Mouse (Mus musculus) stomach, embryonic 15.5 days (tissue): ENCODE measurements around the gene Olfr881. TPM values are rescaled to one million over a fixed set of nuclear protein-coding genes. Genes with fewer than 3 reads are reported as not detected.

Experiments used
- ATAC-seq: fragments of 200-750 bp; cut with Nextera tagmentation; 2 replicates; pipeline ENCODE4 v1.8.0; 2017; ENCODE audit warnings: low read depth, moderate number of reproducible peaks, moderate TSS enrichment; ENCODE audit not compliant: insufficient read depth, low FRiP score
- H3K27ac ChIP-seq: fragments of 300-500 bp; sonication (generic); 2 replicates; pipeline ENCODE4 v1.5.1; 2015; ENCODE audit warnings: mild to moderate bottlenecking, inconsistent platforms
- H3K27me3 ChIP-seq: fragments of 300-500 bp; sonication (generic); replicated peaks from 2 replicates; pipeline ENCODE4 v1.6.1; 2015; ENCODE audit warnings: inconsistent platforms
- H3K36me3 ChIP-seq: fragments of 300-500 bp; sonication (generic); 2 replicates; pipeline ENCODE4 v1.6.1; 2015; ENCODE audit warnings: inconsistent platforms
- H3K4me1 ChIP-seq: fragments of 300-500 bp; sonication (generic); 2 replicates; pipeline ENCODE4 v1.6.1; 2015; ENCODE audit warnings: inconsistent platforms
- H3K4me2 ChIP-seq: fragments of 300-500 bp; sonication (generic); 2 replicates; pipeline ENCODE4 v1.6.1; 2015; ENCODE audit warnings: mild to moderate bottlenecking, inconsistent platforms
- H3K4me3 ChIP-seq: fragments of 300-500 bp; sonication (generic); replicated peaks from 2 replicates; pipeline ENCODE4 v1.5.1; 2015; ENCODE audit warnings: inconsistent platforms
- H3K9ac ChIP-seq: fragments of 300-500 bp; sonication (generic); 2 replicates; pipeline ENCODE4 v1.6.1; 2015; ENCODE audit warnings: inconsistent platforms
- H3K9me3 ChIP-seq: fragments of 300-500 bp; sonication (generic); 2 replicates; pipeline ENCODE4 v1.6.1; 2016; ENCODE audit warnings: inconsistent platforms
- WGBS: fragments of 180-500 bp; shearing (Covaris S2); methylation state at CpG from one replicate; pipeline ENCODE4 v1.1.7; 2015; 5-methylcytosine and 5-hydroxymethylcytosine counted together
- polyA plus RNA-seq: library from polyadenylated mRNA; unstranded; fragments of >200 nt; fragmentation: Nextera tagmentation; extraction: Ambion mirVana; gene quantifications from 2 replicates; pipeline ENCODE4 v1.2.1, GENCODE M21; 2015

Olfr881 gene
- polyA plus RNA-seq, result not detected in 2 replicates

DNA sequence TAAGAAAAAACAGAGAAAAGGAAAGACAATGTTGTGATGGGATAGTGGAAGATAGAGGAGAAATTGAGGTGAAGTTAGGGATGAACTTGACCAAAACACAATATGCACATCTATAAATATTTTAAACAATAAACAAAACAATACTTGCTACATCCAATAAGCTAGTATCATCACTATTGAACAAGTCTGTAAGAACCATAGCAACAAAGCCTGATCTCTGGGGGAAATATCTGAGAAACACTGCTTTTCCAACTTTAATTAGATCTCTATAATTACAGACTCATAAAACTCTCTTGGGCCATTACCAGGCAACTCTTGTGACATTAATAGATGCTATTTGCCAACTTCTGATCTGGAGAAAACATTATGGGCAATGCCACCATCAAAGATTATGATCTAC, at the start of gene Olfr881:
Gene Olfr881, plus strand, starts transcription at position 301 of the 400 bp plus-strand sequence.
- no peaks in the 10 kb centered on the region for H3K9me3 ChIP-seq
- no peaks in the 10 kb centered on the region for H3K27me3 ChIP-seq
- H3K27ac ChIP-seq, result no peak within 1 kb of the TSS
- no peaks in the 10 kb centered on the region for H3K4me1 ChIP-seq
- H3K36me3 ChIP-seq, result no peaks in the 10 kb centered on the region
- ATAC-seq, result no peak
- H3K4me2 ChIP-seq, result no peak within 1 kb of the TSS
- H3K9ac ChIP-seq, result no peak within 1 kb of the TSS
- no peak within 1 kb of the TSS for H3K4me3 ChIP-seq

DNA sequence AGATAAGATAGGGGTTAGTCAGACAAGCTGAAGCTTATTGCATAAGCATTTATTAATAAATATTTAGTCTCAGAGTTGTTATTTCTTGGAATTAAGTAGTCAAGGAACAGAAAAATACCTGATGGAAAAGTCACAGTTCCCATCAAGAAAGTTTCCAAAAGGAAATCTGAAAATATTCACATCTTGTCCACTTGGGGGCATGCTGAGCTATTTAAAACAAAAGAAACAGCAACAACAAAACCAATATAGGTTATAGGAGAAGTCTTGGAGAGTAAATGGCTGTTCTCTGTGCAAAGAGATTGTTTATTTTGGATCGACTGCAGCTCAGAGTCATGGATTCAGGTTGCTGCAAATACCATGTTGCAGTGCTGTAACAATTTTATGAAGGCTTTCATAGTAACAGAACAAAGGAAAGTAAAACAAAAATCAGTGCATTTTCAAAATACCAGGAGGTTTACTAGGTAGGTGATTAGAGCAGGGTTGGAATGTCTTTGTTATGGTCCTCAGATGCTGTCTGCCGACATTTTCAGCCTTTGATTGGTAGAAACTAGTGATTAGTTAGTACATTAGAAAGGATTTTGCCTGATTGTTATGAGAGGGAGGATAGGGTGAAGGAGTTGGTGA, 7.1 kb downstream of the Olfr881 start:
- Histone ChIP-seq H3K4me1 (no peaks in the 10 kb centered on the region), H3K9ac (no peak overlapping the region), H3K36me3 (no peaks in the 10 kb centered on the region), H3K4me2 (no peak overlapping the region), H3K27ac (no peak overlapping the region), H3K27me3 (no peaks in the 10 kb centered on the region), H3K4me3 (no peak overlapping the region), H3K9me3 (no peaks in the 10 kb centered on the region)
- 29% methylated on average over 2 of the region's 2 CpGs for WGBS
- ATAC-seq, result no peak

DNA sequence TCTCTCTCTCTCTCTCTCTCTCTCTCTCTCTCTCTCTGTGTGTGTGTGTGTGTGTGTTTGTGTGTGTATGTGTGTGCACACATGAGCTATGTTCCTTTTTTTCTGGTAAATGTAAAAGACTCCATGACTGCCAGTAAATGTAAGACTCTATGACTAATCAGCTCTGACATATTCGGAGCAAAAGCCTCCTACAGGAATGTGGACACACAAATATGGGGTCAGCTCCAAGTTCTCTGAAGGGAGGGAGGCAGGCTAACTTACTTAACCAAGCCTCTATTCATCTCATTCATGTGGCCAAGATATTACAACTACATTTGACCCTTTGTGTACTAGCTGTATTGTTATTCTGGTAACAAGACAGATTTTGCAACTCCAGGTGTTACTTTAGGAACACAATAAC, 8.4 kb downstream of the Olfr881 start:
- Histone ChIP-seq H3K4me3 (no peak overlapping the region), H3K36me3 (no peaks in the 10 kb centered on the region), H3K27ac (no peak overlapping the region), H3K27me3 (no peaks in the 10 kb centered on the region), H3K9ac (no peak overlapping the region), H3K4me1 (no peaks in the 10 kb centered on the region), H3K9me3 (no peaks in the 10 kb centered on the region), H3K4me2 (no peak overlapping the region)
- ATAC-seq, result no peak
- 22% methylated on average over 1 of the region's 1 CpGs for WGBS

DNA sequence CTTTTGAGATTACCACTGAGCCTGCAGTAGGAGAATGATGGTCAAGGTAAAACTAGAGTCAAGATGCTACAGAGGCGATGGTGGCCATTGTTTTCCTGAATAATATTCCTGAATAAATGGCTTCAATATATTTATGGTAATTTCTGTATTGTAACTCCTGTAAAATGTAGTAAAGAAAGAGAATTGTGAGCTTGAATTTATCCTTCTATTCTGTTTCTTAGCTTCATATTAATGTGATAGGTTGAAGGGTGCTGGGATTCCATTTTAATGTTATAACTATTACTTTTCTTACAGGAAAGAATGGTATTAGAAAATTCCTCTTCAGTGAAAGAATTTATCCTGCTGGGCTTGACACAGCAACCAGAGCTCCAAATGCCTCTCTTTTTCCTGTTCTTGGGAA, 33.9 kb downstream of the Olfr881 start, which contains the start of gene Olfr883:
Gene Olfr883, plus strand, starts transcription at position 301 of the 400 bp plus-strand sequence.
- Histone ChIP-seq H3K4me3 (no peak within 1 kb of the TSS), H3K27ac (no peak within 1 kb of the TSS), H3K27me3 (no peaks in the 10 kb centered on the region), H3K4me1 (no peaks in the 10 kb centered on the region), H3K9ac (no peak within 1 kb of the TSS), H3K4me2 (no peak within 1 kb of the TSS), H3K36me3 (no peaks in the 10 kb centered on the region), H3K9me3 (no peaks in the 10 kb centered on the region)
- no peak for ATAC-seq
- 83% methylated on average over 1 of the region's 1 CpGs for WGBS

Other genes starting within 250 kb of the Olfr881 start
- not detected in 2 replicates for gene Olfr874, start 246.7 kb upstream of the Olfr881 start, polyA plus RNA-seq
- not detected in 2 replicates for gene Olfr875, start 220.0 kb upstream of the Olfr881 start, polyA plus RNA-seq
- gene Olfr876, start 188.8 kb upstream of the Olfr881 start, polyA plus RNA-seq, result not detected in 2 replicates
- not detected in 2 replicates for gene Olfr877, start 137.6 kb upstream of the Olfr881 start, polyA plus RNA-seq
- not detected in 2 replicates for gene Olfr145, start 95.1 kb upstream of the Olfr881 start, polyA plus RNA-seq
- not detected in 2 replicates for gene Olfr878, start 74.0 kb upstream of the Olfr881 start, polyA plus RNA-seq
- not detected in 2 replicates for gene Olfr883, start 34.0 kb downstream of the Olfr881 start, polyA plus RNA-seq
- not detected in 2 replicates for gene Olfr884, start 54.7 kb downstream of the Olfr881 start, polyA plus RNA-seq
- not detected in 2 replicates for gene Olfr885, start 69.5 kb downstream of the Olfr881 start, polyA plus RNA-seq
- gene Olfr887, start 92.2 kb downstream of the Olfr881 start, polyA plus RNA-seq, result not detected in 2 replicates
- gene Olfr888, start 116.3 kb downstream of the Olfr881 start, polyA plus RNA-seq, result not detected in 2 replicates
- gene Olfr889, start 123.4 kb downstream of the Olfr881 start, polyA plus RNA-seq, result 0.03 and 0.04 TPM in 2 replicates
- not detected in 2 replicates for gene Olfr890, start 150.7 kb downstream of the Olfr881 start, polyA plus RNA-seq
- gene Olfr891, start 189.0 kb downstream of the Olfr881 start, polyA plus RNA-seq, result not detected in 2 replicates
- not detected in 2 replicates for gene Olfr893, start 216.5 kb downstream of the Olfr881 start, polyA plus RNA-seq
- not detected in 2 replicates for gene Olfr894, start 226.2 kb downstream of the Olfr881 start, polyA plus RNA-seq